Mouse (Mus musculus) midbrain, embryonic 11.5 days (tissue): ENCODE data around the gene Gsg1l. TPM values are rescaled to one million over a fixed set of nuclear protein-coding genes. Genes with fewer than 3 reads are reported as not detected.

Experiments used
- ATAC-seq: fragments of 200-750 bp; cut with Nextera tagmentation; 2 replicates; pipeline ENCODE4 v1.8.0; 2017; ENCODE audit warnings: moderate TSS enrichment, moderate library complexity; ENCODE audit not compliant: low FRiP score
- DNase-seq: peaks from one replicate; pipeline ENCODE4 v3.0.0; 2015; ENCODE audit warnings: low spot score; ENCODE audit errors: missing footprints
- H3K27ac ChIP-seq: fragments of 300-500 bp; sonication (generic); 2 replicates; pipeline ENCODE4 v1.5.1; 2014; ENCODE audit warnings: low read depth, low read length
- H3K27me3 ChIP-seq: fragments of 300-500 bp; sonication (generic); 2 replicates; pipeline ENCODE4 v1.6.1; 2014; ENCODE audit warnings: mild to moderate bottlenecking, low read length, moderate library complexity, mixed read lengths; ENCODE audit not compliant: control insufficient read depth, insufficient read depth
- H3K36me3 ChIP-seq: fragments of 300-500 bp; sonication (generic); 2 replicates; pipeline ENCODE4 v1.6.1; 2014; ENCODE audit warnings: mild to moderate bottlenecking, low read length, moderate library complexity, mixed read lengths; ENCODE audit not compliant: control insufficient read depth, insufficient read depth
- H3K4me1 ChIP-seq: fragments of 300-500 bp; sonication (generic); 2 replicates; pipeline ENCODE4 v1.6.1; 2014; ENCODE audit warnings: low read length; ENCODE audit not compliant: control insufficient read depth, insufficient read depth
- H3K4me2 ChIP-seq: fragments of 300-500 bp; sonication (generic); 2 replicates; pipeline ENCODE4 v1.6.1; 2014; ENCODE audit warnings: mild to moderate bottlenecking, moderate library complexity
- H3K4me3 ChIP-seq: fragments of 300-500 bp; sonication (generic); 2 replicates; pipeline ENCODE4 v1.5.1; 2014; ENCODE audit warnings: low read depth, low read length
- H3K9ac ChIP-seq: fragments of 300-500 bp; sonication (generic); 2 replicates; pipeline ENCODE4 v1.6.1; 2014; ENCODE audit warnings: low read length
- H3K9me3 ChIP-seq: fragments of 300-500 bp; sonication (generic); 2 replicates; pipeline ENCODE4 v1.6.1; 2016; ENCODE audit warnings: low read length; ENCODE audit not compliant: control insufficient read depth
- WGBS: fragments of 180-500 bp; shearing (Covaris S2); extraction: QIAGEN DNeasy Blood & Tissue Kit; methylation state at CpG from one replicate; pipeline ENCODE4 v1.1.7; 2014; 5-methylcytosine and 5-hydroxymethylcytosine counted together
- polyA plus RNA-seq: library from polyadenylated mRNA; unstranded; fragments of >200 nt; fragmentation: Nextera tagmentation; extraction: Ambion mirVana; gene quantifications from 2 replicates; pipeline ENCODE4 v1.2.1, GENCODE M21; 2014

Gsg1l gene
- polyA plus RNA-seq, 1 experiment from 2014 or later: 2.1 TPM

GRCm38 (mm10) chr7:126031598-126032364 lies 50.4 kb downstream of the Gsg1l start:
- no peak for DNase-seq
- Histone ChIP-seq H3K9ac (no peak overlapping the region), H3K36me3 (no peaks in the 10 kb centered on the region), H3K27ac (no peak overlapping the region), H3K4me3 (no peak overlapping the region), H3K9me3 (no peaks in the 10 kb centered on the region), H3K4me2 (no peak overlapping the region), H3K4me1 (no peaks in the 10 kb centered on the region), H3K27me3 (no peaks in the 10 kb centered on the region)
- ATAC-seq: no peak
- WGBS: 78% methylated on average over 10 of the region's 10 CpGs

GRCm38 (mm10) chr7:126027410-126027809 lies 54.8 kb downstream of the Gsg1l start:
- WGBS: 65% methylated on average over 1 of the region's 1 CpGs
- ATAC-seq (no peak), DNase-seq (no peak)
- Histone ChIP-seq H3K36me3 (no peaks in the 10 kb centered on the region), H3K4me3 (no peak overlapping the region), H3K4me1 (no peaks in the 10 kb centered on the region), H3K9me3 (no peaks in the 10 kb centered on the region), H3K27me3 (no peaks in the 10 kb centered on the region), H3K4me2 (no peak overlapping the region), H3K9ac (no peak overlapping the region), H3K27ac (no peak overlapping the region)

- Histone ChIP-seq H3K4me3 (no peak overlapping the region), H3K36me3 (no peaks in the 10 kb centered on the region), H3K27me3 (no peaks in the 10 kb centered on the region), H3K9me3 (no peaks in the 10 kb centered on the region), H3K9ac (no peak overlapping the region), H3K4me2 (no peak overlapping the region), H3K4me1 (no peaks in the 10 kb centered on the region), H3K27ac (no peak overlapping the region)
- WGBS: 60% methylated on average over 5 of the region's 5 CpGs
- DNase-seq: no peak
- ATAC-seq: no peak
Observed at GRCm38 (mm10) chr7:126026600-126026999, 55.6 kb downstream of the Gsg1l start.

- DNase-seq (no peak), ATAC-seq (no peak)
- no peak overlapping the region for H3K4me2 ChIP-seq
- peaks cover 11% of the 10 kb centered on the region for H3K4me1 ChIP-seq
- WGBS: 79% methylated on average over 6 of the region's 6 CpGs
- peak overlapping the region; percentile 51; the same call in 1 of the 2 replicates for H3K27ac ChIP-seq
- no peaks in the 10 kb centered on the region for H3K9me3 ChIP-seq
- no peaks in the 10 kb centered on the region for H3K27me3 ChIP-seq
- H3K4me3 ChIP-seq: no peak overlapping the region
- no peaks in the 10 kb centered on the region for H3K36me3 ChIP-seq
- H3K9ac ChIP-seq: no peak overlapping the region; the same call in 1 of the 2 replicates
Observed at GRCm38 (mm10) chr7:126019966-126020365, 62.2 kb downstream of the Gsg1l start.

DNA sequence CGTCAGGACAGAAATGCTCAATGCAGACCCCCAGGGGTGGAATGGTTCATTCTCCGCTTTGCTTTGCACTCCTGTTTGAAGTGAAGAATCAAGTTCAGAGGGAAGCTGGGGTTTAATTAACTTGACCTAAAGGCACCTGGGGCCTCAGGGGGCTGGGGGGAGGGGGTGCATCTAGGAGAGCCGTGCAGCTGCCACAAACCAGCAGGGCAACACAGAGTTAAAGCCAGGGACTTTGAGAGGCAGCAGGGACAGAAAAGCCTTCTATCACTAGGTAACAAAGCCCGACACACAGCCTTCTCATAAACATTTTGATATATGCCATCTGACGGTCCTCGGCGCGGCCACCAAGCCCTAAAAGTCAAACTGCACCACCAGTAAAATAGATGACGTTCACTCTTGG lies 62.9 kb downstream of the Gsg1l start:
- Histone ChIP-seq H3K4me3 (no peak overlapping the region), H3K4me1 (peaks cover 11% of the 10 kb centered on the region), H3K36me3 (no peaks in the 10 kb centered on the region), H3K27me3 (no peaks in the 10 kb centered on the region), H3K27ac (peak overlapping the region; percentile 51), H3K4me2 (no peak overlapping the region), H3K9me3 (no peaks in the 10 kb centered on the region), H3K9ac (no peak overlapping the region)
- DNase-seq: no peak
- 50% methylated on average over 9 of the region's 9 CpGs for WGBS
- peak; percentile 50; the same call in 1 of the 2 replicates for ATAC-seq

- Histone ChIP-seq H3K36me3 (no peaks in the 10 kb centered on the region), H3K9me3 (no peaks in the 10 kb centered on the region), H3K4me3 (no peak overlapping the region), H3K9ac (no peak overlapping the region), H3K4me2 (no peak overlapping the region), H3K27ac (no peak overlapping the region), H3K27me3 (no peaks in the 10 kb centered on the region), H3K4me1 (peaks cover 14% of the 10 kb centered on the region)
- DNase-seq (no peak), ATAC-seq (no peak)
- 88% methylated on average over 4 of the region's 4 CpGs for WGBS
Observed at GRCm38 (mm10) chr7:126017455-126017854, 64.8 kb downstream of the Gsg1l start.

GRCm38 (mm10) chr7:126012325-126013021 lies 69.7 kb downstream of the Gsg1l start:
- H3K36me3 ChIP-seq: no peaks in the 10 kb centered on the region
- no peak overlapping the region for H3K27ac ChIP-seq
- no peaks in the 10 kb centered on the region for H3K27me3 ChIP-seq
- H3K9me3 ChIP-seq: no peaks in the 10 kb centered on the region
- WGBS: 60% methylated on average over 11 of the region's 11 CpGs
- no peak overlapping the region for H3K9ac ChIP-seq
- peaks cover 10% of the 10 kb centered on the region; the same call in 1 of the 2 replicates for H3K4me1 ChIP-seq
- ATAC-seq: no peak
- no peak for DNase-seq
- H3K4me2 ChIP-seq: no peak overlapping the region
- no peak overlapping the region for H3K4me3 ChIP-seq

- no peak overlapping the region for H3K4me2 ChIP-seq
- DNase-seq (peak; percentile 85), ATAC-seq (peak; percentile 74)
- WGBS: 60% methylated on average over 7 of the region's 7 CpGs
- H3K4me3 ChIP-seq: no peak overlapping the region
- no peaks in the 10 kb centered on the region for H3K9me3 ChIP-seq
- no peaks in the 10 kb centered on the region for H3K36me3 ChIP-seq
- peaks cover 18% of the 10 kb centered on the region for H3K4me1 ChIP-seq
- H3K27me3 ChIP-seq: no peaks in the 10 kb centered on the region
- no peak overlapping the region for H3K9ac ChIP-seq
- peak overlapping the region; percentile 68; the same call in 1 of the 2 replicates for H3K27ac ChIP-seq
Observed at GRCm38 (mm10) chr7:126008789-126009148, 73.4 kb downstream of the Gsg1l start.

DNA sequence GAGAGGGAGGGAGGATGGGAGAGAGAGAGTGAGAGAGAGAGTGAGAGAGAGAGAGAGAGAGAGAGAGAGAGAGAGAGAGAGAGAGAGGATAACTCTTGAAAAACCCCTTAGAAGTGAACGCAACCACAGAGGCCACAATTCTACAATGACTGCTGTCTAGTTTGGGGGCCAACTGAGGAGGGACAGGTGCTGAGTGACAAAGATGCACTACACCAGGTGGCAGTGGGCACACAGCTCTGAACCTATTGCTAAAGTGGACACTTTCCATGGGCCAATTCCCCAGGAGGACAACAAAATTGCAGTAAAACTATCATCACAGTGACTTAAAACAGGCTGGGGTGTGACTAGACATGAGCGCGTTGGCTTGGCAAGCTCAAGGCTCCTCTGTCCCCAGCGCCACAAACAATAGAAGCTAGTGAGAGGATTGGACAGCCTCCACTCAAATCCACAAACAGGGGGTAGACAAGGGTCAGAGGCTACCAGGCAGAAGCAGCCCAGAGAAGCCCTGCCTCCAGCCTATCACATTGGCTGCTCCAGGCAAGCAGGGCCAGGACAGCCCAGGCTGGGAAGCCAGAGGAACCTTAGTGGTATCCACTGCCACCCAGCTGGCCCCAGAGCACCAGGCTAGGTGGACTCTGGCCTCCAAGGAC lies 73.9 kb downstream of the Gsg1l start:
- H3K4me3 ChIP-seq: no peak overlapping the region
- no peaks in the 10 kb centered on the region for H3K9me3 ChIP-seq
- H3K4me2 ChIP-seq: no peak overlapping the region
- H3K4me1 ChIP-seq: peaks cover 18% of the 10 kb centered on the region
- no peaks in the 10 kb centered on the region for H3K36me3 ChIP-seq
- ATAC-seq (peak; percentile 60; the same call in 1 of the 2 replicates), DNase-seq (peak; percentile 87)
- 65% methylated on average over 4 of the region's 4 CpGs for WGBS
- H3K9ac ChIP-seq: no peak overlapping the region
- peak overlapping the region; percentile 68; the same call in 1 of the 2 replicates for H3K27ac ChIP-seq
- no peaks in the 10 kb centered on the region for H3K27me3 ChIP-seq
